Mouse (Mus musculus) MEL-GATA-1-ER (cell line): Measurements from ENCODE around the gene Coq8b.
A peak's percentile ranks its signal among the peaks of the same experiment; 100 is the strongest.
"Not testable (repeated sequence)": the region's sequence is repeated elsewhere in the genome, so short reads cannot be mapped to it uniquely, and the experiment has no call there.

Experiments
- DNase-seq: peaks from one replicate; pipeline ENCODE4 v3.0.0-alpha.2; 2012; ENCODE audit warnings: low read depth; ENCODE audit errors: extremely low read depth

Coq8b gene

DNA sequence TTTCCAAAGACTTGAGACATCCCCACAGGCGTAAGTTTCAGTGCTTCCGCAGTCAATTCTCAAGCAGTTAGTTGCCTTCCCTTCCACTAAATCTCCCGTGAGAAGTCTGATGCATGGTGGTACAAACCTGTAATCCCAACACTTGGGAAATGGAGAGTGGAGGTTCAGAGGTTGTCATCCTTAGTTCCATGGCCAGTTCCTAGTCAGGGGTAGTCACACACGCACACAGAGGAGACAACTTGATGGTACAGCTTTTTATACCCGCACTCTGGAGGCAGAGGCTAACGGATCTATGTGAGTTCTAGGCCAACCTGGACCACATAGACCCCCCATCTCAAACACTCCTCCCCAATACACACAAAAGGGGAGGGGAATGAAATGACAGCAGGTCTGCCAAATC, 4.0 kb upstream of the Coq8b start:
- no peak for DNase-seq

DNA sequence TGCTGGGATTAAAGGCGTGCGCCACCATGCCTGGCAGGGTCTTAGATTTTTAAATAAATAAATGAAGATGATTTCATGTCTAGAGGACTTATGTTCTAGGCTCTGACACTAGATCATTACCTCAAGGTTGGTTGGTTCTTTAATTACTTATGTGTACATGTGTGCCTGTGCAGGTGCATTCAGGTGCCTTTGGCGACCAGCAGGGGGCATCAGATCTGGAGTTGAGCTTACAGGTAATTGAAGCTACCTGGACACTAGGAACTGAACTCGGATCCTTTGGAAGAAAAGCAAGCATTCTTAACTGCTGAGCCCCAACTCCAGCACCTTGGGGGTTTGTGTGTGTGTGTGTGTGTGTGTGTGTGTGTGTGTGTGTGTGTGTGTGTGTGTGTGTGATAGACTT, 2.0 kb upstream of the Coq8b start:
- DNase-seq, result no peak

DNA sequence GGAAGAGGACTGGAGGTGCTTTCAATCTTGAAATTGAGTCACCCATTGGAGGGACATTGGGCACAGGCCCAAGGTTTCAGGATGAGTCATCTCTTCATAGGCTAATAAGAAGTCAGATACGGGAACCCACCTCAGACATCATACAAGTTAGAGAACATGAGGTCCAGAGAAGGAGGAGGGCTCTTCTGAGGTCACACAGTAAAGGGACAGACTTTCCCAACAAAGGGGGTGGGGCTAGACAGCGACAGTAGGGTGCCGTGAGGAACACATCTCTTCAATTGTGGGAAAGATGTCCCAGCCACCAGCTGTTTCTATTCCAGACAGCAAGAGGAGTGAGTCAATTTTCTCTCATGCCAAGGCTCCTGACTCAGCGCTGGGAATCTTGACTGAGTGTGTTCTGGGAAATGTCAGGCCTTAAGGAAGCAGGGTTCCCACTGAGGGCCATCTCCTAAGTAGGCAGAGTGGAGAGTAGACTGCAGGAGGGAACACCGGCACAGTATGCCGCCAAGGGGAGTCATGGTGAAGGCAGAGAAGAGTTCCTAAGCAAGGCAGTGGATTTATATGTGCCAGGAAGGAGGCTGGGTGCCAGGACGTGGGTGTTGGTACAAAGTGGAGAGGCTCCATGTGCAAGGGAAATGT, 1.0 kb upstream of the Coq8b start:
- DNase-seq, result no peak

DNA sequence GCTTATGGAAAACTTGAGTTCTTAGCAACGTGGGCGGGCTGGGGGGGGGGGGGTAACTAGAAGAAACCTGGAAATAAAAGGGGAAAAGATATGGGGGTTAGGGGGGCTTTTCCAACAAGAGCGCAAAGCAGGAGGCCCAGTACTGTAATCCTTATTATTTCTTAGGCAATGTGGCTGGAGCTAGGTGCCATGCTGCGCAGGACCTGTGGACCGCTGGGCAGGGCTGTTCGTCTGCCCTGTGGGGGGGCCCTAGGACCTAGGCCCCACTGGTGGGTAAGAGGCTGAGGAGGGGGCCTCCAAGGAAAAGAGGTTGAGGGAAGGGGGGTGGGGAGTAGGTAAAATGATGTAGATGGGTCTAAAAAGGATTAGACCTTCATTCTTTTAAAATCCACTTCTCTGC, 477 bp downstream of the Coq8b start:
- no peak for DNase-seq

DNA sequence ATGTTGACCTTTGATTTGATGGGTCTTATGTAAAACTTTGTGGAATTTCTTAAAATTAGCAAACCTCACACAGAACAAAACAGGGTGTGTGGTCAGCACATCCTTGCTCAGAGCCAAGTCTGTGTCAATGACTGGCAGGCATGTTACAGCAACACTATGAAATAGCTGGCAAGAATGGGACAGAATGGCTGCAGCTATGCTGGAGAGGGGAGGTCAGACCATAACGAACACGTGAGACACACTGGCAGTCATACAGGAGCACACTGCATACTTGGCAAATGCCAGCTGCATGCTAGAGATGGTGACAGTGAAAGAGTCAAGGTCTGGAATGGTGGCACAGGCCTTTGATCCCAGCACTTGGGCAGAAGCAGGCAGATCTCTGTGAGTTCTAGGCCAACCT, 2.9 kb downstream of the Coq8b start:
- no peak for DNase-seq

DNA sequence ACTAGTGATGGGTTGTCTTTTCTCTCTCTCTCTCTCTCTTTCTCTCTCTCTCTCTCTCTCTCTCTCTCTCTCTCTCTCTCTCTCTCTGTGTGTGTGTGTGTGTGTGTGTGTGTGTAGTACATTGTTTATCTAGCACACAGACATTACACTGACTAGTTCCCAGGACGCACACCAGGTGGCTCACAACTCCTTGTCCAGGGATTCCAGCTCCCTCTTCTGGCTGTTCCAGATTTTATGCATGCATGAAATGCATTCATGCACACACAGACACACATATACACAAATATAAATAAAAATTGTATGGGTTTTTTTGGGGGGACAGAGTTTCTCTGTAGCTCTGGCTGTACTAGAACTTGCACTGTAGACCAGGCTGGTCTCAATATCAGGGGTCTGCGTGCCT, 4.7 kb downstream of the Coq8b start:
- DNase-seq, result no peak

DNA sequence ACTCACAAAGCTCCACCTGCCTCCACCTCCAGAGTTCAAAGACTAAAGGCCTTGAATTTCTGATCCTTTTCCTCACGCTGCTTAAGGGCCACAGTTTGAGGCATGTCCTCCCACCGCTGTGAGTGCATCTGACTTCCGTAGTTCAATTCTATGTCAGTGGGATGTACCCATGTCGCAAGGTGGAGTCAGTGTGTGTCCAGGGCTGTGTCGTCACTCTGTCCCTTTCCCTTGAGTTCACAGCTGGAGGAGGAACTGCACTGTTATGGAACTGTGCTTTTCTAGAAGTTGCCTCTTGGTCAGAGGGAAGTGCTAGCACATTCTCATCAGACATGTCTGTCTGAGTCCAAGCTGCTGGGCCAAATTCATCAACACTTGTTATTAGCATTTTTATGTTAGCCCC, 5.7 kb downstream of the Coq8b start:
- DNase-seq, result no peak

DNA sequence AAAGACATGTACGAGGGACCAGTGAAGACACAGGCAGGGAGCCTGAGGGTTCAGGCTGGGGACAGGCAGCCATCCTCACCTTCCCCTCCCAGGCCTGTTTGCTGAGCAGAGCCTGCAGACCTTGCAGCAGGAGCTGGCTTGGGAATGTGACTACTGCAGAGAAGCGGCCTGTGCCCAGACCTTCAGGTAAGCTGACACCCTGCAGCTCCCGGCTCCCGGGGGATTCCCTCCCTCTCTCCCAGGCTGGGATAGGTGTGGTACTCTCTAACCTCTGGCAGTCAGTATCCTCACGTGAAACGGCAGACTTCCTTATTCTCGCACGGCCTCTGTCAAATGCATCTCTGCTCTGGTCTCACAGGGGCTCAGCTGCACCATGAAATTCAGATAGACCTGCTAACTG, 10.4 kb downstream of the Coq8b start:
- DNase-seq, result no peak

DNA sequence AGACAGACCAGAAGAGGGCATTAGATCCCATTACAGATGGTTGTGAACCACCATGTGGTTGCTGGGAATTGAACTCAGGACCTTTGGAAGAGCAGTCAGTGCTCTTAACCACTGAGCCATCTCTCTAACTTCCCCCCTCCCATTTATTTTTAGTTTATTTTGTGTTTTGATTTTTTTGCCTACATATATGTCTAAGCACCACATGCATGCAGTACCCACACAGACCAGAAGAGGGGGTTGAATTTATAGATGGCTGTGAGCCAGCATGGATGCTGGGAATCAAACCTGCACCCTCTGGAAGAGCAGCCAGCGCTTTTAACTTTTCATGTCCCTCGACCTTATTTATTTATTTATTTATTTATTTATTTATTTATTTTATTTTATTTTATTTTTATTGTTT, 11.3 kb downstream of the Coq8b start:
- DNase-seq, result not testable (repeated sequence)

DNA sequence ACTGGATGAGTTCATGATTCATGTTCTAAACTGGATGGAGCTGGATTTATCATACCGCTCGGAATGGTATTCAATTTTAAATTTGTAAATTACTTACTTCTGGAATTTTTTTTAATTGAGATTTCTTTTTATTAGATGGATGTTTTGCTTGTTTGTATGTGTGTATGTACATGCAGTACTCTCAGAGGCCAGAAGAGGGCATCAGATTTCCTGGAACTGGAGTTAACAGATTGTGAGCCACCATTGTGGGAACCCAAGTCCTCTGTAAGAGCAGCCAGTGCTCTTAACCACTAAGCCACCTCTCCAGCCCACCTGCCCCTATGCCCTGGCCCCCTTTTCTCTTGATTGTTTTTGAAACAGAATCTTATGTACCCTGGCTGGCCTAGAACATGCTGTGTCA, 16.3 kb downstream of the Coq8b start:
- DNase-seq, result no peak

DNA sequence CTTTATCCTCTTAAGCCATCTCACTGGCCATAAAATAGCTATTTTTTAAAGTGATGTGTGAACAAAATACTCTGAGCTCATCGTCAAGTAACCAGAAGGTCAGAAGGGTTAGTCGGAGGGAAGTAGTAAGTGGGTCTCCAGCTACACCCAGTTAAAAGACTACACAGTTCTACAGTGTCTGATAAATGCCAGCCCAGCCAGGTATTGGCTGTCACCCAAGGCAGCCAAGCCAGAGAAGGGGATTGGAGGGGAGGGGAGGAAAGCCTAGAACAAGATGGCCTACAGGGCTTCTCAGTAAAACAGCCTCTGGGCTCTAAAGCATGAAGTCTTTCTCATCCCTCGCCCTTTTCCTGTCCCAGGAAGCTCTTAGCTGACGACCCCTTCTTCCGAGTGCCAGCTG, 17.1 kb downstream of the Coq8b start:
- no peak for DNase-seq

DNA sequence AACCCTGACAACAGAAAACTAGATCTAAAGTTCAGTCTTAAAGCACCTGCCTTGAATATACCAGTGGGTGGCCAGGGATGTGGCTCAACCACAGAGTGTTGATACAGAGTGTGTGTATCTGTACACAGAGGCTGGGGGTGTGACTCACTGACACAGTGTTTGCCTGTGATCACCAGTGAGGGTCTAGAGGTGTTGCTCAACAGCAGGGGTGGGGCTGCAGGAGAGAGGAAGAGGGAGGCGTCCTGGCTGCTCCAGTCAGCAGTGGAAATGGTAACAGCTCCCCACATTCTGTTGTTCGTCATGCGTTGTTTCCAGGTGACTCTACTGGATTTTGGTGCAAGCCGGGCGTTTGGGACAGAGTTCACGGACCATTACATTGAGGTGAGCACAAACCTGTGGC, 19.1 kb downstream of the Coq8b start:
- DNase-seq, result no peak

DNA sequence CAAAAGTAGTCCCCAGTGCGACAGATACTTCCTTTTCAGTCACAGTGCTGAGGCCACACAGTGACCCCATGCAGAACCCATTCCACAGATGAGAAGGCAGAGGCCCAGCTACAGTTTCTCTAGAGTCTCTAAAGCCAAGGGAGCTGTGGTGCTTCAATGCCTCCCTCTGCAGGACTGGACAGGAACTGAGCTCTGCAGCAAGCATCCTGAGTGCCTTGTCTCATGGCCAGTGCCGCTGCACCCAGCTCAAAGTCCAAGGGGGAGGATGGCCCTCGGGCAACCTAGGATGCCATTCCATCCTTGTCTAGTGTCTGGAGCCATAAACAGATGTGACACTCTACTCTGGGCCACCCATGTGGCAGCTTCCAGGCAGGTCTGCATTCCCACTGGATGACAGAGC, 22.9 kb downstream of the Coq8b start:
- no peak for DNase-seq

DNA sequence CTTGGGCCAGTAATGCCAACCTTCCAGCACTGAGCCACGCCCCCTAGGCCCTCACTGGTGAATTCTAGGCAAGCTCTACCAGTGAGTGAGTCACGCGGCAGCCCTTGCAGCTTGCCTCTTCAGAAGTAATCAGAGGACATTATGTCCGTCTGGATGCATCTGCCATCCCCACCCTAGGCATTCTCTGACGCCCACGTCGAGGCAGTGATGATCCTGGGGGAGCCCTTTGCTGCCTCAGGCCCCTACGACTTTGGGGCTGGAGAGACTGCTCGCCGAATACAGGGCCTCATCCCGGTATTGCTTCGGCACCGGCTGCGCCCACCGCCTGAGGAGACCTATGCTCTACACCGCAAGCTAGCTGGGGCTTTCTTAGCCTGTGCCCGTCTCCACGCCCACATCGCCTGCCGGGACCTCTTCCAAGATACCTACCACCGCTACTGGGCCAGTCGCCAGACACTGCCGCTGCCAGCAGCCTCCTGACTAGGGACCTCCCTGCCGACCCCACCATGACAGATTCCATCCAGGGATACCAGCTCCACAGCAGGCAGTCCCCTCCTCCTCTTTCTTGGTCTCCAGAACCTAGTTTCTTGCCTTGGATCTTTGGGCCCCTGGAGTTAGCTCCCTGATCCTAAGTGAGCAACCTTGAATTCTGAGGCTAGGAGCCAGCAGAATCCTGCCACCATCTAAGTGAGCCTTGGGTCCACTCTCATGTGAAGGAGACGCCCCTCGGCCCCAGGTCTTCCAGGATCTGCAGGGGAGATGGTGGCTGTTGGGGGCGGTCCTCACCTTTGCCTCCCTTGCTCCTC, 24.4 kb downstream of the Coq8b start:
- peak; percentile 53 for DNase-seq

DNA sequence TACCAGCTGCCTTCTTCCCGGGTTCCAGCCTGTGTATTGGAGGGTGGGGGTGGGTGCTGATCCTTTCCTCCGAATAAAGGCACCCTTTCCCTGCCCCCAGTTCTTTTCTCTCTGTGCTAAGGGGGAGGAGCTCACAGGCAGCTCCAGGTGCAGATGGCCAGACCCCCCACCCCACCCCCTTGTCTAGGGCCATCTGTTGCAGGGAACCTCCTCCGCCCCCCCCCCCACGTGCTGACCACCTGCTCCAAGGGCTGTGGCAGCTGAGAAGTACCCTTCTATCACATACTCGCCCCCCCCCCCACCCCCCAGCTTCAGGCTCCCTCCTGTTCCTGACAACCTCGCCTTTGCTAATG, 25.0 kb downstream of the Coq8b start:
- DNase-seq, result no peak

DNA sequence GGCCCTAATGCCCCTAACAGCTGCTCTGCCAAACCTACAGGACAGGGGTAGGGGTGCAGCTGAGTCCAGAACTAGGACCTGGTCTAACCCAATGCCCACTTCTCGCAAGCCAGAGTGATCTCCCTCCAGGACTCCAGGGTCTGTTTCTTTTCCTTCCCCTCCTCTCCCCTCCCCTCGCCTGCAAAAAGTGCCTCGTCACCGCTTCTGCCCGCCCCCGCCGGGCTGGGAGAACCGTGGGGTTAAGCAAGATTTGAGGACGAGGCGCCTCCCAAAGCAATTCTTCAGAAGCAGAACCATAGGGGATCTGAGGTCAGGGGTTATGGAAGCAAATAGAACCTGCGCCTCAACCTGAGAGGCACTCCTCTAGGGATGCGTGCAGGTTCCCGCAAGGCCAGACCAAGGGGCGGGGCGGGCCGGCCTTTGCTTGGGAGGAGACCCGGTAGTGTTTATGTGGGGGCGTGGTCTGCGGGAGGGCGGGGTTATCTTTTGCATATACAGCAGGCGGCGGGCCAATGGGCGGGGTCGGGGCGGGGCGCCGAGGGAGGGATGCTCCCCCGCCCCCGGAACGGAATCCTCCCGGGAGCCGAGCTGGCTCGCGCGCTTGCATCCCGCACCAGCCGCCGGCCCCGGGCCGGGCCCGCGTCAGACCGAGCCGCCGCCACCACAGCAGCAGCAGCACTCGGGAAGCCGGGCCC, 25.5 kb downstream of the Coq8b start, which contains the start of gene Numbl:
Gene Numbl, plus strand, starts transcription at position 229 of the 695 bp plus-strand sequence.
- peak; percentile 68 for DNase-seq

DNA sequence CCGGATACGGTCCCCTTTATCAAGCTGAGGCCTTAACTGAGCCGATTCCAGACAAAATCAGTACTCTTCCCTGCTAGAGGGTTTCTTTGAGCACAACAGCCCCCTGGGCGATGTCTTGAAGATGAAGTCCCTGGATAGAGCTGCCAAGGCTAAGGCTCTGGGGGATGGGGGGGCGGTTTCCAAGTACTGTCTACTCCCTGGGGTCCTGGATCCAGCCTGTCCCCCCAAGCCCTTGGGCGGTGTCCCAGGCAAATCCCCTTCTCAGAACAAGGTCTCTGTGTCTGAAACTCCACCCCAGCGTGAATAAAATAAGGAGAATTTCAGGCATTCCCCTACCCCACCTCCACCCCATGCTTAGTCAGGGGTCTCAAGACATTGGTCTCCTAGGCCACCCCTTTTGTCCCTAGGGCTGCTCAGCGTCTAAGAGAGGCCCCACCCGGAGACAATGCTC, 26.5 kb downstream of the Coq8b start:
- DNase-seq, result no peak

DNA sequence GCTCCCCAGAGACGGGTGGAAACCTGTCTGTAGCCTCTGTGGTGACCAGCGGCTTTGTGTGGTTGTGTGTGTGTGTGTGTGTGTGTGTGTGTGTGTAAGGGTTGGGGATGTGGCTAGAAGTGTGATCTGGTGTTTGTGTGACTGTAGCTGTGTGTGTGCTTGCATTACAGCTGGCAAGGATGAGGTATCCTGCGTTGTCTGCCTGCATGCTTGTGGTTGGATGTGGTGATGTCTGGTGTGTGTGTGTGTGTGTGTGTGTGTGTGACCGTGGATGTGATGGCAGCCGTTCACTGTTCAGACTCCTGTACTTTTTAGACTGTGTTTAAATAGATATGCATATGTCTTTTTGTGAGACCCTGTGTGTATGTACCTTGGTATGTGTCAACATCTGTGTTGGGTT, 26.9 kb downstream of the Coq8b start:
- no peak for DNase-seq

DNA sequence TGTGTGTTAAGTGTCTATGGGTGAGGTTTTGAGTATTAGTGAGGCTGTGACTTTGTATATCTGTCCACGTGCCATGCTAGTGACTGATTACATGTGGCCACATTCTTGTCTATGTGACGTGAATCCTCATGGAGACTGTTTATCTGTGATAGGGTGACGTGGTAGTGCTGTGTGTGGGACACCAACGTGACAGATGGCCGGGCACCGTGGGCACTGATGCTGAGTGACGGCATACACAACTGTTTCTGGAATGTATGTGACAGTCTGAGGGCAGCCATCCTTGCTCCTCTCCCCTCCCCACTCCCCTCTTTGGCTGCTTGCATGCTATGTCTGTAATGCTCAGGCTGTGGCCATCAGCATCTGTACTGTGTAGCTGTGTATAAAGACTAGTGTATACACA, 28.0 kb downstream of the Coq8b start:
- no peak for DNase-seq

DNA sequence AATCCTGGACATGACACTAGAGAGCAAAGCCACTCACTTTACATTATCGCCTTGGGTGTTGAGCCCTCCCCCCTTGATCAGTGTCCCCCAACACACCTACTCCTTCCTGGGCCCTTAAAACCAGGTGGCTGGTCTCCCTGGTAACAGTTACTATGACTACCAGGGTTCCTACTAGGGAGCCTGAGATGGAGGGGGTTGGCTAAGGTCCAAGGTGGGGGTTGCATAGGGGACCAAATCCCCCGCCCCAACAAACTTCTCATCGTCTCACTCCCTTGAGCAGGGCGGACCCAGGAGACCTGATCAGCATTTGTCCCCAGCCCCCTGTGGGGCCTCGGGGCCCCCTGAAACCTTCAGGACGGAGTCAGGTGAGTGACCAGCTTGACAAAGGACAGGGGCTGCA, 29.1 kb downstream of the Coq8b start:
- DNase-seq, result no peak

DNA sequence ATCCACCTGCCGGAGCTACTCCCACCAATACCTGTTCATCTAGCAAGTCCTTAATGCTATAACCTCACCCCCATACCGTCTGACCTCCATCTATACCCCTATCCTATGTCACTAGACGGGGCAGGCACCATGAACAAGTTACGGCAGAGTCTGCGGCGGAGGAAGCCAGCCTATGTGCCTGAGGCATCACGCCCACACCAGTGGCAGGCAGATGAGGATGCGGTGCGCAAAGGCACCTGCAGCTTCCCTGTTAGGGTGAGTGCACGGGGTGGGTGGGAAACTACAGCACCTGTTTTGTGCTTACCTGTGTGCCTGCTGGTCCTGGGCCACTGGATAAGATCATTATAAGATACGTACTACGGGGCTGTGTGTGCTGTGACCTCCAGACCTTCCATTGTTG, 31.9 kb downstream of the Coq8b start:
- no peak for DNase-seq

DNA sequence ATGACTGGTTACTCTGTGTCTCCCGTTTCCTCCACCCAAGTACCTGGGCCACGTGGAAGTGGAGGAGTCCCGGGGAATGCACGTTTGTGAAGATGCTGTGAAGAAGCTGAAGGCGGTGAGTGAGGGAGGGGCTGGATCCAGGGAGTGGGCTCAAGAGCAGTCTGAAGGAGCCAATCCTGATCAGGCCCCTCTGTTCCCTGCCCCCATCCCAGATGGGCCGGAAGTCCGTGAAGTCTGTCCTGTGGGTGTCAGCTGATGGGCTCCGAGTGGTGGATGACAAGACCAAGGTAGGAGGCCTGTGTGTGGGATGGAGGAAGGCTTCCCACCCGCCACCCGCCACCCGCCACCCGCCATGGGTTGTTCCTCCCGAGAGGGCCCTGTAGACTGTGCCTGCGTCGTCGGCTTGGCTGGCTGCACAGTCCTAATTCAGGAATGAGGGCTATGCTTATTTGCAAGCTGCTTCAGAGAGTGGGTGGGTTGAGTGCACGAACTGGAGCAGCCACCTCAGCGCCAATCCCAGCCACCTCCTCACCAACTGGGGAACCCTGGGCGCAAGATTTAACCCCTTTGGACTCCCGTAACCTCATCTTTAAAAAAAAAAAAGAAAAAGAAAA, 33.8 kb downstream of the Coq8b start:
- DNase-seq, result no peak
